Mouse (Mus musculus) kidney, postnatal 0 days (tissue): ENCODE measurements around the gene Uts2r. TPM values are rescaled to one million over a fixed set of nuclear protein-coding genes. Genes with fewer than 3 reads are reported as not detected.

Source experiments
- ATAC-seq: fragments of 200-750 bp; cut with Nextera tagmentation; replicated peaks from 2 replicates; pipeline ENCODE4 v1.8.0; 2017; ENCODE audit warnings: low read depth, moderate number of reproducible peaks, moderate TSS enrichment, moderate library complexity; ENCODE audit not compliant: low FRiP score
- DNase-seq: peaks from one replicate; pipeline ENCODE4 v3.0.0-alpha.2; 2016; ENCODE audit warnings: low spot score
- H3K27ac ChIP-seq: fragments of 300-500 bp; sonication (generic); 2 replicates; pipeline ENCODE4 v1.5.1; 2014; ENCODE audit warnings: mild to moderate bottlenecking
- H3K27me3 ChIP-seq: fragments of 300-500 bp; sonication (generic); 2 replicates; pipeline ENCODE4 v1.6.1; 2014; ENCODE audit warnings: low read length, mixed read lengths; ENCODE audit not compliant: insufficient read depth
- H3K36me3 ChIP-seq: fragments of 300-500 bp; sonication (generic); 2 replicates; pipeline ENCODE4 v1.6.1; 2014; ENCODE audit warnings: low read length, mixed read lengths; ENCODE audit not compliant: insufficient read depth
- H3K4me1 ChIP-seq: fragments of 300-500 bp; sonication (generic); replicated peaks from 2 replicates; pipeline ENCODE4 v1.6.1; 2014; ENCODE audit warnings: antibody characterized with exemption, low read length, mixed read lengths; ENCODE audit not compliant: insufficient read depth
- H3K4me2 ChIP-seq: fragments of 300-500 bp; sonication (generic); 2 replicates; pipeline ENCODE4 v1.6.1; 2014; ENCODE audit warnings: mild to moderate bottlenecking, low read length, moderate library complexity, mixed read lengths
- H3K4me3 ChIP-seq: fragments of 300-500 bp; sonication (generic); replicated peaks from 2 replicates; pipeline ENCODE4 v1.5.1; 2014; ENCODE audit warnings: low read depth, low read length
- H3K9ac ChIP-seq: fragments of 300-500 bp; sonication (generic); 2 replicates; pipeline ENCODE4 v1.6.1; 2014; ENCODE audit warnings: low read depth, low read length
- H3K9me3 ChIP-seq: fragments of 300-500 bp; sonication (generic); replicated peaks from 2 replicates; pipeline ENCODE4 v1.6.1; 2016; ENCODE audit warnings: low read length, inconsistent platforms, mixed read lengths
- CTCF ChIP-seq: IDR thresholded peaks from 2 replicates; pipeline ENCODE4 v1.5.1; 2016; ENCODE audit warnings: antibody characterized with exemption, low read depth, mild to moderate bottlenecking, moderate library complexity
- WGBS: fragments of 180-500 bp; shearing (Covaris S2); extraction: QIAGEN DNeasy Blood & Tissue Kit; methylation state at CpG from one replicate; pipeline ENCODE4 v1.1.7; 2014; 5-methylcytosine and 5-hydroxymethylcytosine counted together
- polyA plus RNA-seq: library from polyadenylated mRNA; unstranded; fragments of >200 nt; fragmentation: Nextera tagmentation; extraction: Ambion mirVana; gene quantifications from 2 replicates; pipeline ENCODE4 v1.2.1, GENCODE M21; 2015

Uts2r gene
- polyA plus RNA-seq, 1 experiment from 2014 or later, result not detected

DNA sequence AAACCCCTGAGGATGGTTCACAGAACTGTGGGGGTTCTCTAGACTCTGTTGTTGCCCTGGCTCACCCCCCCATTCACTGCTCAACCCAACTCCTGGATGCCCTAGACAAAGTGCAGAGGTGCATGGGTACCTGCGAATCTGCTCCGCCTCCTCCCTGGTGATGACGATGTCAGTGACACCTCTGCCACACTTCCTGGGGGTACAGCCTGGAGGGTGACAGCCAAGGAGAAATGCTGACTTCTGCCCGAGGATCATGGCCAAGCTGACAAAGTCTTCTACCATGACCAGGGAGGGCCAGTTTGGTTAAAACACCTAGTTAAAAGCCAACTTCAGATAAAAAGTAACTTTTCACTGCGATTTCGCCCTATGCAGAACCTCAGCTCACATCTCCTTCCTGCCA lies 40.7 kb downstream of the Uts2r start:
- H3K36me3 ChIP-seq, result peaks cover 3% of the 10 kb centered on the region; the same call in 1 of the 2 replicates
- H3K27me3 ChIP-seq, result no peaks in the 10 kb centered on the region
- H3K4me2 ChIP-seq, result no peak overlapping the region
- no peaks in the 10 kb centered on the region for H3K4me1 ChIP-seq
- no peak for TF ChIP-seq CTCF
- DNase-seq (no peak), ATAC-seq (no peak)
- H3K9ac ChIP-seq, result no peak overlapping the region
- H3K9me3 ChIP-seq, result no peaks in the 10 kb centered on the region
- no peak overlapping the region for H3K4me3 ChIP-seq
- H3K27ac ChIP-seq, result no peak overlapping the region
- 82% methylated on average over 6 of the region's 6 CpGs for WGBS

DNA sequence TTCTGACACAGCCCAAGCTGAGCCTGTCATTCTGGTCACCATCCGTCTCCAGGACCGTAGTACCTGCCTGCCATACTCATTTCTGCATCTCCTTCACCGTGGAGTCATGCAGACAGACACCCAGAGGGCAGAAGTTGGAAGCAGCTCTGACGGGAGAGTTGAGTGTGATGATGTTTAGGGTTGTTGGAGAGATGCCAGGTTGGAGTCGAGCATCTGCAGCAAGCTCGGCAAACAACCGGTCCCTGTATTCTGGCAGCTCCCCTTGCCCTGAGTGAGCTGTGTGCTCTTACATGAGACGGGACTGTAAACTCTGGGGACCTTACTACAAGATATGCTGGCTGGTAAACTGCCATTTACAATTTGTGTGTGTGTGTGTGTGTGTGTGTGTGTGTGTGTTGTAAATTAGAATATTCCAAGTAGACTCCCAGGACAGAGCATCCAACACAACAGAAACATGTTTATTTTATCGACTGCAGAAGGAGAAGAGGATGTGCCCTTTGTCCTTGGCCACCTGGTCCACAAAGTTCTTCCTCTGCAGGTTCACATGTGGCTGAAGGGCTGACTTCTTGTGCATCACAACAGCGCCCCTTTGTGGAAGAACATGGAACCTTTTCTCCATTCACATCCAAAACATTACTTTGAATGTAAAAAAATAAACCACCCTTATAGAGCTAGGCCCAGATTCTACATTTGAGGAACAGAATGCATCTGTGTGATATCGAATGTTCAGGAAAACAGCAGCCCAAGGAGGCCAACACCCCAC lies 41.5 kb downstream of the Uts2r start:
- Histone ChIP-seq H3K9me3 (no peaks in the 10 kb centered on the region), H3K4me1 (no peaks in the 10 kb centered on the region), H3K4me2 (no peak overlapping the region), H3K27me3 (no peaks in the 10 kb centered on the region), H3K9ac (no peak overlapping the region), H3K27ac (no peak overlapping the region), H3K4me3 (no peak overlapping the region), H3K36me3 (no peaks in the 10 kb centered on the region)
- DNase-seq, result peak; percentile 73
- TF ChIP-seq CTCF, result peak; percentile 77
- ATAC-seq, result no peak
- 38% methylated on average over 11 of the region's 11 CpGs for WGBS

DNA sequence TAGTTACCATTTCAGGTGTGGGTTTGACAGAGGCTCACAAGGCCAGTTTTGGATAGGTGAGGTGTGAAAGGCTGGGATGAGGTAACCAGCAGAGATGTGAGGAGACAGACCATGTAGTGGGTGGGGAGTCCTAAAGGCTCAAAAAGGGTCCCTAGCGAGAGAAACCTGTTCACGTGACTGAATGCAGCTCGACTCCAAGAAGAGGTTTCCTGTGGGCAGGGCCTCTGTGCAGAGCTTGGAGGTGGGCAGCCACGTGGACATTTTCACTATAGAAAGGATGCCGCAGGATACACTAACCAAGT lies 43.7 kb downstream of the Uts2r start:
- TF ChIP-seq CTCF, result no peak
- H3K9ac ChIP-seq, result 0 out of 2 replicates have a peak overlapping the region, but pooled peaks have one; percentile 3
- H3K36me3 ChIP-seq, result no peaks in the 10 kb centered on the region
- ATAC-seq (no peak), DNase-seq (no peak)
- H3K27me3 ChIP-seq, result no peaks in the 10 kb centered on the region
- no peak overlapping the region for H3K27ac ChIP-seq
- WGBS, result 0% methylated on average over 5 of the region's 5 CpGs
- peak overlapping the region; percentile 76 for H3K4me2 ChIP-seq
- H3K4me1 ChIP-seq, result no peaks in the 10 kb centered on the region
- H3K4me3 ChIP-seq, result peak overlapping the region; percentile 82
- no peaks in the 10 kb centered on the region for H3K9me3 ChIP-seq

DNA sequence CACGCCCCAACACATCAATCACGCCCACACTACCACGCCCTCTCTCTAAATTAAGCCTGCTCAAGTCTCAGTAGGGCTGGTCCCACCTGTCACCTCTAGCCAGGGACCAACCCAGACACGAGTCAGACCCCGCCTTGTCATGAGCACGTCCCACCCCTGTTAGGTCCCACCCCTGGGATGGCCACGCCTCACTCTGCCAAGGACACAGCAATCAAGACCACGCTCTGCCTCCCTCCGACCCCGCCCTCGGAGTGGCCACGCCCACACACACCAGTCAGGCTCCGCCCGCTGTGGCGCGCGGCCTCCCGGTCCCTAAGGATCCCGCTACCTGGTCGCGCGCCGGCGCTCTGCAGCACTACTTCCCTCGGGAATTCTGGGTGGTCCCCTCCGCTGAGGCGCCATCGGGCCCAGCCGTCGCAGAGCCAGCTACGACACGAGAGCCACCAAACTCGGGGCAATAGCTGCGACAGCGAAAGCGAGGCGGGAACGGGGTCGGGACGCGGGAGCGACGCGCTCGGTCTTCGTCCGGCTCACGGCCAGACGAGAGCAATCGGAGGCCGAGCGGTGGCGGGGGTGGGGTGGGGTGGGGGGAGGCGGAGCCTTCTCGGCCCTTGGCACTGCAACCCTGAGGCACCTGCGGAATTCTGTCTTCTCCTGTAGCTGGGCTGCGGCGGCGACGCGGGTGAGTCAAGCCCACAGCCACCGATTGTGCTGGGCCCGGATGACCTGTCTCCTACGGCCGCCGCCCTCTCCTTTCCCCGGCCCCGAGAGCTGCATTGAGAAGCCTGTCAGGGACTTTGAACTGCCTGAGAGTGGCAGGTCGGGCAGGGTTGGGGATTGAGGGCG lies 44.3 kb downstream of the Uts2r start, which contains the start of the genes Hexdc and Ogfod3:
Gene Hexdc (plus strand): TSS at position 273 of the 846 bp plus-strand sequence.
Gene Ogfod3 (minus strand): TSS at position 551 of the 846 bp plus-strand sequence.
- peak within 1 kb of the TSS; percentile 76 for H3K4me2 ChIP-seq
- H3K4me3 ChIP-seq, result peak within 1 kb of the TSS; percentile 82
- no peaks in the 10 kb centered on the region for H3K27me3 ChIP-seq
- DNase-seq (peak; percentile 98), ATAC-seq (peak; percentile 98)
- H3K9ac ChIP-seq, result peak within 1 kb of the TSS; percentile 78
- no peaks in the 10 kb centered on the region for H3K9me3 ChIP-seq
- no peak for TF ChIP-seq CTCF
- H3K4me1 ChIP-seq, result no peaks in the 10 kb centered on the region
- WGBS, result under 1% methylated on average over 69 of the region's 70 CpGs
- peak within 1 kb of the TSS; percentile 84 for H3K27ac ChIP-seq
- H3K36me3 ChIP-seq, result 0 out of 2 replicates have a peak, but pooled peaks cover 2% of the 10 kb centered on the region

Other genes with a start within 250 kb of the Uts2r start
- gene Ccdc57, start 227.4 kb upstream of the Uts2r start, polyA plus RNA-seq, result 5.5 and 5.7 TPM in 2 replicates
- gene Slc16a3, start 211.8 kb upstream of the Uts2r start, polyA plus RNA-seq, result 10.0 and 10.2 TPM in 2 replicates
- 102 and 106 TPM in 2 replicates for gene Csnk1d, start 168.9 kb upstream of the Uts2r start, polyA plus RNA-seq
- gene Cd7, start 120.9 kb upstream of the Uts2r start, polyA plus RNA-seq, result 0.16 and 0.23 TPM in 2 replicates
- gene Sectm1b, start 96.7 kb upstream of the Uts2r start, polyA plus RNA-seq, result 2.0 and 2.4 TPM in 2 replicates
- gene Sectm1a, start 79.1 kb upstream of the Uts2r start, polyA plus RNA-seq, result 0.63 and 0.73 TPM in 2 replicates
- 0.05 TPM in 1 of 2 replicates, not detected in the other for gene Tex19.2, start 41.6 kb upstream of the Uts2r start, polyA plus RNA-seq
- gene Tex19.1, start 14.1 kb upstream of the Uts2r start, polyA plus RNA-seq, result 0.13 TPM in 1 of 2 replicates, not detected in the other
- gene Hexdc, start 44.2 kb downstream of the Uts2r start, polyA plus RNA-seq, result 8.4 and 8.9 TPM in 2 replicates
- gene Ogfod3, start 44.4 kb downstream of the Uts2r start, polyA plus RNA-seq, result 37.9 and 38.1 TPM in 2 replicates
- gene Cybc1, start 69.1 kb downstream of the Uts2r start, polyA plus RNA-seq, result 24.3 and 27.2 TPM in 2 replicates
- 30.7 and 34.6 TPM in 2 replicates for gene Narf, start 77.0 kb downstream of the Uts2r start, polyA plus RNA-seq
- 5.5 and 6.2 TPM in 2 replicates for gene Foxk2, start 99.7 kb downstream of the Uts2r start, polyA plus RNA-seq
- gene Wdr45b, start 194.2 kb downstream of the Uts2r start, polyA plus RNA-seq, result 76.2 and 83.7 TPM in 2 replicates
- gene Rab40b, start 228.0 kb downstream of the Uts2r start, polyA plus RNA-seq, result 4.9 and 5.7 TPM in 2 replicates